Mouse (Mus musculus): ENCODE data around the gene Gm4952.
A peak's percentile ranks its signal among the peaks of the same experiment; 100 is the strongest.

Gene Gm4952

GRCm38 (mm10) chr19:12599674-12600073 lies at the start of gene Gm4952:
Gm4952 (plus strand) TSS chr19:12599974.
- DNase-seq = no peak

DNA sequence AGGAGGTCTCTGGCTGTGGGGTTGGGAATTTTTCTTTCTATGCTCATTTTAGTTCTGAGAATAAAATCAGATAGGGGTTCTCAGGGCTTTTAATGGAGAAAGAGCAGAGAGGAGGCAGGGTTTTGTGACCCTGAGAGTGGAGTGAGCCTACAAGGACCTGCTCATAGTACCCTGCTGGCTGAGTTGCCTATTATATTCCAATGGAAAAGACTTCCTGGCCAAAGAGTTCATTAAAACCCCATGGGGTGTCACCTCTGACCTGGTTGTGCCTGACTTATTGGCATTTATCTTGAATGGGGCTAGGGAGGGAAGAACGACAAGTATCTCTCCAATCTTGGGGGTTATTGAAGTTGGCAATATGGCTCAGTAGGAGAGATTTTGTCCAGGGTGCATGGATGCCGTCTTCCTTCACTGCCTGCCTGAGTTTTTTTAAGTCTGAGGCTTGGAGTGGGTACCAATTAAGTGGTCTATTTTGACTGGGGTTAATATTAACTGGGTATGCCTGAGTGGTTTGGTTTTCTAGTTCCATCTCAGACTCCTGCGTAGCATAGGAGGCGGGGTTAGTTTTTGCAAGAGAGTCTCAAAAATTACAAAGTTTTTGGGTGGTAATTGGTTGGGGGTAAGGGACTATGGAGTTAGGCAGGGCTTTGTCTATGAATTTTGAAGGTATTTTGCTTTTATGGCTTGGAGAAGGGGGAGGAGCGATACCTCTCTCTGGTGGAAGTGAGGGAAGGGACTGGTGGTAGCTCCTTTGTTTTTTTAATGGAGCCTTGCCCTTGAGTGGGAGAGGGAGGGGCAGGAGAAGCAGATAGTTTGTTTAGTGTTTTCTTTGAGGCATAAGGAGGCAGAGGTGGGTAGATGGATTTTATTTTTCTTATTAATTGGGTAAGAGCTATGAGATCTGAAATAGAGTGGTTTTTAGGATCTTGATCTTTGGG lies 49.5 kb upstream of the Gm4952 start:
- no peak for DNase-seq

DNA sequence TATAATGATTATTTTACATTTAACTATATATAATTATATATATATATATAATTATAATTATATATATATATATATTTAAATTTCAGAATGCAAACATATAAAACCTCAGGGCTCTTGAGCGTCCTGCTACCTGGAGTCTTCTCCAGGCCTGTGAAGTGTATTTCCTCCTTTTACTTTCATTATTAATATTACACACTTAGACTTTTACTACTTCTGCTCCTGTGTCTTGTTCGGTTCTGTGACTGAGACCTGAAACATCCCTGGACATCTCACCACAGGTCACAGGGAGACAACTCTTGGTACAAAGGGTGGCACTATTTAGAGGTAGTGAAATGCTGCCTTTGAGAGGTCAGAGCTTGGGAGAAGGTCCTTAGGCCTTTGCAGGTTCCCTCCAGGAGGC lies 43.5 kb upstream of the Gm4952 start:
- no peak for DNase-seq

DNA sequence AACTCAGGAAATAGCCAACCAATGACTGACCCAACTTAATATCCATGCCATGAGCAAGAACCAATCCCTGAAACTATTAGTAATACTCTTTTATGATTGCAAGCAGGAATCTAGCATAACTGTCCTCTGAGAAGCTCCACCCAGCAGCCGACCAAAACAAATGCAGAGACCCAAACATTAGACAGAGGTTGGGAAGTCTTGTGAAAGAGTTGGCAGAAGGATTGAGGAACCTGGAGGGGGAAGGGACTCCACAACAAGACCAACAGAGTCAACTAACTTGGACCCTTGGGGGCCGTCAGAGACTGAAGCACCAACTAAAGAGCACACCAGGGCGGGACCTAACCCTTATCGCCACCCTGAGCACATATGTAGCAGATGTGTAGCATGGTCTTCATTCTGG lies 41.6 kb upstream of the Gm4952 start:
- no peak for DNase-seq

GRCm38 (mm10) chr19:12564197-12564596 lies 35.6 kb upstream of the Gm4952 start:
- DNase-seq = no peak

- DNase-seq = no peak
Observed at GRCm38 (mm10) chr19:12567011-12567410, 32.8 kb upstream of the Gm4952 start.

DNA sequence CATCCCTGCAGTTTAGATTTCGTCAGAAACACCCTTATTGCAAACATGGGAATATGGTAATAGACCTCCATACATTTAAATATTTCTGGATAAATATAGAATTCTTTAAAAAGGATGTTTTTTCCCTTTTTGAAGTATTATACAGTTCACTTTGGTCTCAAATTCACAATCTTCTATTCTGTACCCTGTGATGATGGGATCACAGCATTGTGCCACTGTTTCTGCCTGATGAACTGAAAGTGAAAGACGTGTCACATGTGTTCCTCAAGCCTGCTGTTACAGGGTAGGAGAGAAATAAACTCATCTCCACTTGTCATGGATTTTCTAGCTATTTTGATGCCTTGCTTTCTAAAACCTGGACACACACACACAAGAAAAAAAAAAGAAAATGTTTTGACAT lies 28.9 kb upstream of the Gm4952 start:
- no peak for DNase-seq

GRCm38 (mm10) chr19:12571687-12572086 lies 28.1 kb upstream of the Gm4952 start:
- DNase-seq = no peak

- DNase-seq = no peak
Observed at GRCm38 (mm10) chr19:12572614-12573265, 27.0 kb upstream of the Gm4952 start.

DNA sequence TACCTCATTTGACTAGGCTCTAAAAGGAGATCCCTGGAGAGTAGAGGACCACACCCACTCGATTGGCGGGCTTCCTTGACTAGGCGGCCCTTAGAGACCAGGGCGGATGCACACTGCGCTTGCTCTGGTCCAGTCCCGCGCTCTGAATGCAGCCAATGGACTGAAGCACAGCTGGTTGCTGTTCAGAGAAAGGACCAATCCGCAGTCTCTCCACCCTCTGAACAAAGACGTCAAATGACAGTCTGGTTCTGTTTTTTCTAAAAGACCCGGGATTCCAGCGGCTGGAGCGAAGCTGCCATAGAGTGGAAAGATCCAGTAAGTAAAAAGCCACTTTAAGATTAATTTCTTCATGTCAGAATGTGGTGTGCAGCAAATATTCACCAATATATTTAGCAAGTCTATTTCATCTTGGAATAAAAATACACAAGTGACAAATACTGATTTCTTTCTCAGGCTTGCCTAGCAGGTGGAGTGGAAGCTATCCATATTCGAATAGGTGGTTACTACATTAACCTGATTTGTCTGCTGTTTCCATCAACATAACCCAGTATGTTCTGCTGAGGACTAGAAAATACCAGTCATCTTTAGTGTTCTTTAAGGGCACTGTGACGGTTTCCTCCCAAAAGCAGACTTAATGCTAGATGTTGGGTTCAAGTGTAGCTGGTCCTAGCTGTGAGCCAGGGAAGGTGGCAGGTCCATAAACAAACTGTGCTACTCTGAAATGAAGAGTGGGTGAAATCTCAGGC lies 26.3 kb upstream of the Gm4952 start:
- peak; percentile 74 for DNase-seq

- DNase-seq = no peak
Observed at GRCm38 (mm10) chr19:12574012-12574407, 25.8 kb upstream of the Gm4952 start.

GRCm38 (mm10) chr19:12575107-12575506 lies 24.7 kb upstream of the Gm4952 start:
- no peak for DNase-seq

DNA sequence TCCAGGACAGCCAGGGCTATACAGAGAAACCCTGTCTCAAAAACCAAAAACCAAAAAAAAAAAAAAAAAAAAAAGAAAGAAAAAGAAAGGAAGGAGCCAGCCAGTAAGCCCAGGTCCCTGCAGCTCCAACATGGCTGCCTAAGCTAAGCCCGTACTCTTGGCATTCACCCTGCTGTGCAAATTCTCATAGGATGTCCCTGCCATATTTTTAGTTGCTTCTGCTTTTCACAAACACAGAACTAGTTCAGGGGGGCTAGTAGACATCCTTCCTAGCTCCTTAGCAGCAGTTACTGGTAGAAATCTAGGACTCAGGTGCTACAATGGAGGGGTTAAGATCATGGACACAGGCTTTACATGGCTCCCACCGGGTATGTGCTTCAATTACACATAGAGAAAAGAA lies 24.3 kb upstream of the Gm4952 start:
- DNase-seq = no peak

DNA sequence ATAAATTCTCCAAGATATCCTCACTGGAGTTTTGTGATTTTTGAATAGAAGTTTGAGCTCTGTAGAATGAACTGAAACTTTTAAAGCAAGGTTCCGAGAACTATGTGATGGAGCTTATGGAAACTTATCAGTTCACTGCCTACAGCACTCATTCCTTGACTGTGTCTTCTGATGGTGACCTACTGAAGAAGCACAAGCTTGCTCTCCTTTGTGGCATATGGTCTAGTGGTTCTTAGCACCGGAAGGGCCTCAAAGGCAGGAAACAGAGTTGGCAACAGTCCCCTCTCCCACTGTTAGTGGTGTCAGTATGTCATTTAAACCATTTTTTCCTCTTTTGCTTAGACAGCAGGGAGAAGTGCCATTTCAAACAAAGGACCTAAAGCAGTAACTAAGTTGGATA lies 23.1 kb upstream of the Gm4952 start:
- DNase-seq = no peak

GRCm38 (mm10) chr19:12585310-12585709 lies 14.5 kb upstream of the Gm4952 start:
- DNase-seq = no peak

- DNase-seq = peak; percentile 70
Observed at GRCm38 (mm10) chr19:12591908-12592307, 7.9 kb upstream of the Gm4952 start.

- no peak for DNase-seq
Observed at GRCm38 (mm10) chr19:12595135-12595529, 4.6 kb upstream of the Gm4952 start.

GRCm38 (mm10) chr19:12595530-12596289 lies 4.1 kb upstream of the Gm4952 start:
- DNase-seq = peak; percentile 63

- peak; percentile 14 for DNase-seq
Observed at GRCm38 (mm10) chr19:12596290-12597072, 3.3 kb upstream of the Gm4952 start.

DNA sequence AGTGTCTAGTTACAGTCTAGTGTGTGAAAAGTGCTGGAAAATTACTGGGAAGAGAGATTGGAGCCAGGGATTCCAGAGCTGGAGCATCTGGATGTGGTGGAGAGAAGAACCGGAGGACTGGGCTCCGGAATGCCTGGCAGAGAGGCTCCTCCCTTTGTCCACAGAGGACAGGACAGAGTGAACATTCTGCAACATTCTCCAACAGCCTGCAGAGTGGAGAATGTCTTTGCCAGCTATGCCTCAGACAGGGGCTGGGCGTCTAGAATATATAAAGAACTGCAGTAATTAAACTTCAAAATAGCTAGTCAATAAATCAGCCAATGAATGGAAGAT lies 2.7 kb upstream of the Gm4952 start:
- DNase-seq = peak; percentile 15

GRCm38 (mm10) chr19:12598674-12599073 lies 1.1 kb upstream of the Gm4952 start:
- DNase-seq = no peak
